Comparison of ENCODE assay signal across 10 mouse cellular contexts in genomic region chr4:142447529-142447928, GRCm38 (mm10).
DNase-seq lines count a peak whose midpoint lies in the region; ATAC-seq and TF ChIP-seq lines count a peak whose summit lies in the region.
"Had no signal": no experiment of that assay in that cellular context is flagged by ENCODE, and none has a peak within 500 bp of the region (broad histone marks: within the 10 kb centered on the region; RNA-seq: fewer than 3 reads in every experiment).

No protein-coding gene starts in this region.

- H3K4me2 ChIP-seq in liver, postnatal 0 days (ENCODE audit: low read depth, low read length), result no peak overlapping the region
- H3K4me2 ChIP-seq: midbrain, embryonic 12.5 days had no signal

- H3K27me3 ChIP-seq in cerebellum, adult 2 months (ENCODE audit: control insufficient read depth, insufficient read depth, low read length), result no peaks in the 10 kb centered on the region
- no peaks in the 10 kb centered on the region for H3K27me3 ChIP-seq in liver, postnatal 0 days (ENCODE audit: insufficient read depth, low read length)
- H3K27me3 ChIP-seq: midbrain, embryonic 12.5 days had no signal

- H3K4me3 ChIP-seq in cerebellum, adult 2 months (replicated peaks; ENCODE audit: insufficient read depth, low read depth, low read length), result no peak overlapping the region
- H3K4me3 ChIP-seq in lung, adult 2 months (replicated peaks; ENCODE audit: extremely low read depth, low read depth, low read length), result no peak overlapping the region
- H3K4me3 ChIP-seq in liver, postnatal 0 days (ENCODE audit: low read depth, low read length), result no peak overlapping the region
- H3K4me3 ChIP-seq: midbrain, embryonic 12.5 days had no signal

- TF ChIP-seq EP300 in liver, postnatal 0 days (IDR thresholded peaks at IDR 0.05; ENCODE audit: low read depth), result no peak

- intact Hi-C loops in left cerebral cortex, postnatal 14 days (cut with DNase I), result no loop called here

- WGBS in cerebellum, adult 2 months, result 34% methylated on average over 7 of the region's 7 CpGs
- 38% methylated on average over 7 of the region's 7 CpGs for WGBS in lung, adult 2 months
- 51% methylated on average over 7 of the region's 7 CpGs for WGBS in liver, postnatal 0 days (ENCODE audit: insufficient replicate concordance)

- no peak for TF ChIP-seq POLR2A in cerebellum, adult 2 months (IDR thresholded peaks at IDR 0.05; ENCODE audit: borderline replicate concordance, insufficient read depth, low read length)
- no peak for TF ChIP-seq POLR2A in lung, adult 2 months (IDR thresholded peaks at IDR 0.05; ENCODE audit: borderline replicate concordance, extremely low read depth, low read depth, low read length)

- DNase-seq in cerebellum, adult 2 months, result peak; percentile 17 to 26
- DNase-seq in cerebellum, postnatal 14 days, result no peak
- DNase-seq in lung, adult 18-20 months, result peak; percentile 10 to 26
- no peak for DNase-seq in lung, adult 2 months
- DNase-seq in left cerebral cortex, postnatal 14 days (ENCODE audit: low spot score in 2 of 2), result peak; percentile 72 to 78
- peak; percentile 39 for DNase-seq in right cerebral cortex, postnatal 14 days
- DNase-seq in liver, postnatal 0 days, result no peak

- no peak overlapping the region for H3K27ac ChIP-seq in cerebellum, adult 2 months (ENCODE audit: insufficient read depth, low read length)
- no peak overlapping the region for H3K27ac ChIP-seq in liver, postnatal 0 days (ENCODE audit: low read depth)
- H3K27ac ChIP-seq: midbrain, embryonic 12.5 days had no signal

- no peak overlapping the region for H3K9ac ChIP-seq in liver, postnatal 0 days (replicated peaks)
- H3K9ac ChIP-seq: midbrain, embryonic 12.5 days had no signal

- H3K36me3 ChIP-seq in liver, postnatal 0 days (replicated peaks; ENCODE audit: insufficient read depth, low read length), result no peaks in the 10 kb centered on the region
- H3K36me3 ChIP-seq: midbrain, embryonic 12.5 days had no signal

- ATAC-seq in liver, postnatal 0 days, result no peak
- ATAC-seq in megakaryocyte-erythroid progenitor cell, adult 5-6 weeks (replicated peaks; ENCODE audit: low FRiP score, low TSS enrichment, poor library complexity, severe bottlenecking), result no peak
- ATAC-seq: Patski had no signal

- no peaks in the 10 kb centered on the region for H3K9me3 ChIP-seq in liver, postnatal 0 days (ENCODE audit: low read length)
- H3K9me3 ChIP-seq: midbrain, embryonic 12.5 days had no signal

- TF ChIP-seq CTCF in cerebellum, adult 2 months (IDR thresholded peaks at IDR 0.05; ENCODE audit: borderline replicate concordance, insufficient read depth, low read depth, low read length), result no peak
- TF ChIP-seq CTCF in lung, adult 2 months (IDR thresholded peaks at IDR 0.05; ENCODE audit: insufficient read depth, low read length), result no peak
- no peak for TF ChIP-seq CTCF in liver, postnatal 0 days (IDR thresholded peaks at IDR 0.05; ENCODE audit: low read depth)

- peaks cover 11% of the 10 kb centered on the region for H3K4me1 ChIP-seq in cerebellum, adult 2 months (ENCODE audit: control insufficient read depth, insufficient read depth, low read length)
- H3K4me1 ChIP-seq in lung, adult 2 months (ENCODE audit: control insufficient read depth, insufficient read depth, low read length), result no peaks in the 10 kb centered on the region
- H3K4me1 ChIP-seq in liver, postnatal 0 days (ENCODE audit: insufficient read depth), result no peaks in the 10 kb centered on the region

Comparison
In these comparisons a context has a peak if more than half of its experiments do, and no peak if none do; other contexts are left out.
1. DNase-seq: peak in cerebellum, adult 2 months (2 of 2), lung, adult 18-20 months (2 of 2), left cerebral cortex, postnatal 14 days (2 of 2) and right cerebral cortex, postnatal 14 days (single experiment); none in cerebellum, postnatal 14 days (0 of 2), lung, adult 2 months (single experiment) and liver, postnatal 0 days (single experiment).